Mouse (Mus musculus) thymus, postnatal 36 days (tissue): ENCODE data around the gene Gng7.

Source experiments
- DNase-seq, 2 experiments: peaks; one replicate each; pipeline ENCODE4 v3.0.0; 2022; ENCODE audit warnings: mixed read lengths in 2 of 2

Gng7 gene

DNA sequence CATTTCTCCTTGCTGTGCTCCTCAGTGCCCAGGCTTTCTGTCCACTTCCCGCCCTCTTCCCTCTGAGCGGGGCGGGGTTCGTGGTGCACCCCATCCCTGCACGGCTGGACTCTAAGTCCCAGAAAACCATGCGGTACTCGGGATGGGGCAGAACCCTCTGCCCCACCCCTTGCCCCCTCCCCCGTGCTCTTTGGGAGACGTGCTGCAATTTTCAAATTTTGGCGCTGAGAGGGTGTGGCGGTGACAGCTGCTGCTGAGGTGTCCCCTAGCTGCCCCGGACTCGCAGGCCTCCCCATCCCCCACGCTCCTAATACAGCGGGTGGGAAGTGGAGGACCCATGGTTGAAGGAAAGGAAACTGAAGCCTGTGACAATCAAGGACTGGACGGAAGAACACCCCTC is 92.8 kb downstream of the Gng7 start:
- DNase-seq, result no peak

- DNase-seq, result peak; percentile 60 to 65
These were observed 96.8 kb downstream of the Gng7 start, which contains the start of gene Lmnb2 for GRCm38 (mm10) chr10:80917779-80918434. Gene Lmnb2 (minus strand): TSS chr10:80918245.

DNA sequence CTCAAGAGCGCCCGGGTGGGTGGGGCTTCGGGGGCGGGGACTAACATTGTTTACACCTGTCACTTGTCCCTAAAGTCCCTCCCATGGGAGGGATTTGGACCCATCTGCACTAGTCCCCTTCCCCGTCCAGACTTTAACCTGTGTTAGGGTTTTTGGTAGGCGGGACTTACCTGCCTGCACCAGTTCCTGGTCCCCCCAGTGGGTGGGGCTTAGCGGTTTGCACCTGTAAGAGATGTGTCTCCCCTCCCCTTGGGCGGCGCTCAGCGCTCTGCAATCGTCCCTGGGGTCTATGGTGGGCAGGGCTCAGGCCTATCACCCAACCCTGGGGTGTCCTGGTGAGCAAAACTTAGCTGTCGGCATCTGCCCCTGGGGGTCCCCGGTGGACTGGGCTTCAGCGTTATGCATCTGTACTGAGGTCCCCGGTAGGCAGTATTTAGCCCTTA is 97.4 kb downstream of the Gng7 start:
- no peak for DNase-seq

DNA sequence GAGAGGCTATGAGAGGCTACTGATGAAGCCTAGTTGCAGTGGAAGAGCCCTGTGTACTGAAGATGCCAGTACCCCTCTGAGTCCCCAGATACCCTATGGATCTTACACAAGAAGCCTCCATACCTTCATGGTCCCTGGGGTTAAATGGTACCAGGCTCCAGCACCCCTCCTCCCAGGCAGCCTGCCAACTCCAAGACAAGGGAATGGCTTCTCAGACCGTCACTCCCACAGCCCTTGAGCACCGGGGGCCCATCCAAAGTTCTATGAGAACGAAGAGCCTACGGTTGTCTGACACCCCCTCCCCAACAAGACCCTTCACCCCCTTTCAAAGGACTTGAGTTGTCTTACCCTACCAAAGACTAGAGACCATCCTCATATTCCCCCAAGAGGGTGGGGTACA is 99.0 kb downstream of the Gng7 start:
- DNase-seq, result no peak

GRCm38 (mm10) chr10:80915260-80915659 is 99.5 kb downstream of the Gng7 start:
- DNase-seq, result no peak

- DNase-seq, result peak; percentile 47 to 72
These were observed 100.5 kb downstream of the Gng7 start for GRCm38 (mm10) chr10:80914253-80914656.

DNA sequence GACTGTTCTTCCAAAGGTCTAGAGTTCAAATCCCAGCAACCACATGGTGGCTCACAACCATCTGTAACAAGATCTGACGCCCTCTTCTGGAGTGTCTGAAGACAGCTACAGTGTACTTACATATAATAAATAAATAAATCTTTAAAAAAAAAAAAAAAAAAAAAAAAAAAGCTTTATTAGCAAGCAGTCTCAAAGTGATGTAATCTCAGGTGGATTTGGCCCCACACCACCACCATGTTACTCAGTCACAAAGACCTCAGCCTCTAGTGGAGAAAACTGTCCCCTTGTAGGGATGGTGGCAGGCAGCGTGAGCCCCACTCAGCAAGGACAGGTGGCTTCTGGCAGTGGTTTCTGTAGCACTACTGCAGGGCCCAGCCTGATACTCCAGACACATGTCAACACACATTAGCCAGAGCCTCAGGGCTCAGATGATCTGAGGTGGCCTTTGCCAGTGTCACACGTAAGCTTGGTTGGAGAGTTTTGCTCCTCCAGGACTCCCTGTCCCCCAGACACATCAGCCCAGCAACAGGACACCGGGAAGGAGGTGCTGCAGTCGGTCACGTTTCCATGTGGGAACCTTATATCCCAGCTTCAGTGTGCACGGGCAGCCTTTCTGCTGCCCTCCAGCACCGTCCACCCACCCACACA is 101.3 kb downstream of the Gng7 start:
- no peak for DNase-seq

- no peak for DNase-seq
These were observed 102.9 kb downstream of the Gng7 start for GRCm38 (mm10) chr10:80911891-80912290.

GRCm38 (mm10) chr10:80911354-80911753 is 103.4 kb downstream of the Gng7 start:
- DNase-seq, result no peak

- DNase-seq, result no peak
These were observed 105.2 kb downstream of the Gng7 start for GRCm38 (mm10) chr10:80909375-80910162.

DNA sequence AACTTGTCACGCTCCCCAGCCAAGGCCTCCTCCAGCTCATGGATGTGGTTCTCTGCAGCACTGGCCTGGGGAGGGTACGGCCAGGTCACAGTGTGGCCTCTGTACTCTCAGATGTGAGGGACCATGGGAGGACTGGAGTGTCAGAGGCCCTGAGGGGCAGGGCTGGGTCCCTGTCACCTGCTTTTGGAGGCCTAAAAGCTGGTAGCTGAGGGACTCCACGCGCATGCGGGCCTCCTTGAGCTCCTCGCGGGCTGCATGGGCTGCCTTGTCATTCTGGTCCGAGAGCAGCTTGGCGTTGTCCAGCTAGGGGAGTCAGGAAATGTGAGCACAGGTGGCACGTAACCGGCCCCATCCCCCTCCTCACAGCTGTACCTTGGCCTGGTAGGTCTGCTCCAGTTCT is 110.0 kb downstream of the Gng7 start:
- DNase-seq, result no peak

GRCm38 (mm10) chr10:80904004-80904693 is 110.6 kb downstream of the Gng7 start:
- no peak for DNase-seq

DNA sequence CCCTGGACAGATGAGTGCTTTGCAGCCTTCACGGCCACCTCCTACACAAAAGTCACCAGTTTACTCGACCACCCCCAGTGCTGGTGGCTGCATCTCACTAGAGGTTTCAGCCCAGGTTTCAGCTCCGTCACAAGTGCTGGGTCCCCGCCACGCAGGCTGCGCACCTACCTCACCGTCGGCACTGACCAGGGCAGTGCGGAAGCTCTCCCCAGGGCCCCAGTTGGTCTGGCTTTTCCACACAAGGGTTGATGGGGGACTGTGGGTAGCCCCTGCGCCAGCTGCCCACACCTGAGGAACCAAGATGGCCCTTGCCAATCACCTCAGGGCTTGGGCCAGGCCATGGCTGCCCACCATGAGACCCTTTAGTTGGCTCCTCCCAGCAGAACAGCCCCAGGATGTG is 111.5 kb downstream of the Gng7 start:
- DNase-seq, result no peak

GRCm38 (mm10) chr10:80902273-80902940 is 112.3 kb downstream of the Gng7 start:
- DNase-seq, result no peak

DNA sequence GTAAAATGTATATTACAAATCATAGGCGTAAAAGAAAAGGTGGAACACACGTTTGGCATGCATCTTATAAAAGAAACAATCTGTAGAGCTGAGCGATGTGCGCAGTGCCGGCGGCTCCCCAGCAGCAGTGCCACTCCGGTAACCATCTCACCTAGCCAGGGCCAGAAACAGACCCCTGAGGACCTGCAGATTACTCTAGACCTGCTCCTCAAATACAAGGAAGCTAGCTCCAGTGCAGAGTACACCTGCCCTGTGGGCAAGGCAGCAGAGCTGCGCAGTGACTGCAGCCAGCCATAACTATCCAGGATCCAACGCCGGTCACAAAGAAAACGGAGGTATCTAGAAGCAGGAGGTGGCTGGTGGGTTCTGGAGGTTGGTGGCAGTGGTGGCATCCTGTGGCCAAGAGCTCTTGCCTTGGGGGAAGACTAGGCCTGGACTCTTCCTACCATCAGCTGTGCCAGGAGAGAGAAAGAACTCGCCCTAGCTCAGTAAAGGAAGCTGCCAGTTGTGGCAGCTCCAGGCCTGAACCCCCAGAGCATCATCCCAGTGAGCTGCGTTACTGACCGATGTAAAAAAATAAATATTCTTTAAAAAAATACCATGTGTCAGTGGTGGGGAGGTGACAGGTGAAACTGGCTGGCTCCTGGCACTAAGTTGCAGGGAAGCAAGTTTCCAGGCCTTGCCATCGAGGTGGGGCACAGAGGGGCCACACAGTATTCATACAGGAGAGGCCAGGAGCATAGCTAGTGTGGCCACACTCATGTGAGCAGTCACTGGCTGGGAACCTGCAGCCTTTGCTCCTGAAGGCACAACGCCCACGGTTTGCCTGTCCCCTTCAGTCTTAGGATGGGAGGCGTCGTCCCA is 113.1 kb downstream of the Gng7 start:
- no peak for DNase-seq

GRCm38 (mm10) chr10:80900318-80901247 is 114.2 kb downstream of the Gng7 start, which contains the start of gene Timm13:
Gene Timm13 (minus strand): TSS chr10:80900969.
- peak; percentile 93 to 98 for DNase-seq

DNA sequence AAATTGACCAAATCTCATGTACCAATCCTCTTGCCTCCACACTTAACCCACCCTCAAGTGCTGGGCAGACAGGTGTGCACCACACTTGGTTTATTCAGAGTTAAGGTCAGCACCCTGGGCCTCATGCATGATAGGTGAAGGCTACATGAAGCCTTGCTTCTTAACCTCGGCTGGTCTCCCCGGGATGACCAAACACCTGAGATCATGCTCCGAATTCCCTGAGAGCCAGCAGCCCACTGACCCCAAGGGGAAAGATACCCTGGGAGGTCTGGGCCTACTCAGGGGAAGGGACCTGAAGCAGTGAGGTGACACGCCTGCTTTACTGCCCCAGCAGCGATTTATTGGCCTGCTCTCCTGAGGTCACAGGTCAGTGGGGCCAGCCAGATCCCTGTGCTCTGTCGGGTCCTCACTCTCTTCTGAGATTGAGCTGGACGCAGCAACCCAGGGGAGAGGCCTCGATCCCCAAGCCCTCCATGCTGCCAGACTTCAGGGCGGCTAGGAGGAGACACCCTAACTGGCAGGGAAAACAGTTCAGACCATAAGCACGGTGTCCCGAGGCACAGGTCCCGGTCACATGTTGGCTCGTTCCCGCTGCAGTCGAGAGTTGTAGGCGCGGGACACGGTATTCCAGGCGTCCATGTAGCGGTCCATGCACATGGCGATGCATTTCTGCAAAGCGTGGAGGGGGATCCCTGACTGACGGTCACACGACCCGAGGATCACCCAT is 115.0 kb downstream of the Gng7 start:
- DNase-seq, result no peak

GRCm38 (mm10) chr10:80899074-80899473 is 115.7 kb downstream of the Gng7 start:
- DNase-seq, result no peak
